Mouse (Mus musculus) adrenal gland (tissue): ENCODE results near the gene Dnaaf3.
"Not testable (repeated sequence)": the region's sequence is repeated elsewhere in the genome, so short reads cannot be mapped to it uniquely, and the experiment has no call there.

Experiments used
- intact Hi-C: fragments of 180-260 bp; cut with DNase I; formaldehyde crosslinking; loops from one replicate; pipeline ENCODE4 v1.15.1; 2025
- long read RNA-seq, 2 experiments: library from polyadenylated mRNA; unstranded; transcript quantifications; one replicate each; pipeline ENCODE4 v2.0.0; 2020; ENCODE audit warnings: borderline replicate concordance in 1 of 2; ENCODE audit not compliant: insufficient replicate concordance in 1 of 2

The Dnaaf3 gene
- long read RNA-seq, experiment 1, partial matches to known transcripts: 1 of 1 reads
- long read RNA-seq, experiment 1, other reads (novel, unspliced or antisense): 0 of 1 reads
- long read RNA-seq, experiment 2: 0 reads

- intact Hi-C loops: no loop called here
Observed at GRCm38 (mm10) chr7:4532005-4532729, at the start of gene Dnaaf3. TSS of gene Dnaaf3 (minus strand) at chr7:4532453.

- intact Hi-C loops: not testable (repeated sequence)
Observed at GRCm38 (mm10) chr7:4581481-4581880, 49.2 kb upstream of the Dnaaf3 start.

GRCm38 (mm10) chr7:4572361-4572760 is 40.1 kb upstream of the Dnaaf3 start:
- intact Hi-C loops: not testable (repeated sequence)

- intact Hi-C loops: no loop called here
Observed at GRCm38 (mm10) chr7:4562660-4563059, 30.4 kb upstream of the Dnaaf3 start.

GRCm38 (mm10) chr7:4557167-4557560 is 24.9 kb upstream of the Dnaaf3 start:
- intact Hi-C loops: loop anchor here (2.0 to 10.0 kb wide), 4 partner anchors 68 to 385 kb away; partner anchors contain the start of gene Tmem238

GRCm38 (mm10) chr7:4556256-4557166 is 24.3 kb upstream of the Dnaaf3 start:
- intact Hi-C loops: loop anchor here (2.0 to 10.0 kb wide), 4 partner anchors 68 to 386 kb away; partner anchors contain the start of gene Tmem238

- intact Hi-C loops: no loop called here
Observed at GRCm38 (mm10) chr7:4547221-4547641, 15.0 kb upstream of the Dnaaf3 start, which contains the start of gene Syt5. TSS of gene Syt5 (minus strand) at chr7:4547541.

GRCm38 (mm10) chr7:4546591-4547131 is 14.4 kb upstream of the Dnaaf3 start:
- intact Hi-C loops: no loop called here

- intact Hi-C loops: no loop called here
Observed at GRCm38 (mm10) chr7:4546050-4546449, 13.8 kb upstream of the Dnaaf3 start.

GRCm38 (mm10) chr7:4542013-4542412 is 9.8 kb upstream of the Dnaaf3 start:
- intact Hi-C loops: no loop called here

- intact Hi-C loops: no loop called here
Observed at GRCm38 (mm10) chr7:4541344-4541743, 9.1 kb upstream of the Dnaaf3 start.

- intact Hi-C loops: no loop called here
Observed at GRCm38 (mm10) chr7:4539019-4539418, 6.8 kb upstream of the Dnaaf3 start.

- intact Hi-C loops: no loop called here
Observed at GRCm38 (mm10) chr7:4537181-4537580, 4.9 kb upstream of the Dnaaf3 start.

GRCm38 (mm10) chr7:4536369-4536768 is 4.1 kb upstream of the Dnaaf3 start:
- intact Hi-C loops: no loop called here

GRCm38 (mm10) chr7:4530166-4530565 is 2.1 kb downstream of the Dnaaf3 start:
- intact Hi-C loops: not testable (repeated sequence)

- intact Hi-C loops: no loop called here
Observed at GRCm38 (mm10) chr7:4527302-4527689, 5.0 kb downstream of the Dnaaf3 start.

GRCm38 (mm10) chr7:4526341-4527301 is 5.6 kb downstream of the Dnaaf3 start:
- intact Hi-C loops: no loop called here

- intact Hi-C loops: loop anchor here (5.0 kb wide), 1 partner anchor 92 kb away; no protein-coding TSS in a partner anchor
Observed at GRCm38 (mm10) chr7:4524212-4524922, 7.9 kb downstream of the Dnaaf3 start, which contains the start of gene Tnni3. TSS of gene Tnni3 (minus strand) at chr7:4524229.
